Mouse (Mus musculus): ENCODE results near the gene Eogt. TPM values are rescaled to one million over a fixed set of nuclear protein-coding genes. Genes with fewer than 3 reads are reported as not detected.

Eogt gene
- polyA plus RNA-seq, 1 experiment from 2014 or later: 11.8 TPM

DNA sequence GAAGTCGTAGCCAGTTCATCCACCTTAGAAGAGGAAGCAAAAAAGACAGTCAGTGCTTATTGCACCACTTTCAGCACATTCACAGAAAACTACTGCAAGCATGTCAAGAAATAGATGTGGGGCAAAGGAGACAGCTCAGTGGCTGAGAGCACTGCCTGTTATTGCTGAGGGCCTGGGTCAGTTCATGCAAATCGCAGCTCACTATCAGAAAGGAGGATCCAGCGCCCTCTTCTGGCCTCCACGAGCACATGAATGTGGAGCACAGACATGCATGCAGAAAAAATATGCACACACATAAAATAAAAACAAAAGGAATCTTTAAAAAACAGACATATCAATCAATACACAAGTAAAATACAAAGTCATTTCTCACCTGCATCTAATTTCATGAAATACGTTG, 18.0 kb downstream of the Eogt start:
- no peaks in the 10 kb centered on the region for H3K79me2 ChIP-seq (ENCODE audit: inconsistent target)
- H3K36me3 ChIP-seq (ENCODE audit: inconsistent target): peaks cover 16% of the 10 kb centered on the region; the same call in 1 of the 2 replicates
- no peak overlapping the region for H3K4me3 ChIP-seq (ENCODE audit: inconsistent target)
- no peak overlapping the region for H3K27ac ChIP-seq
- 83% methylated on average over 5 of the region's 5 CpGs for WGBS (ENCODE audit: missing documents)

DNA sequence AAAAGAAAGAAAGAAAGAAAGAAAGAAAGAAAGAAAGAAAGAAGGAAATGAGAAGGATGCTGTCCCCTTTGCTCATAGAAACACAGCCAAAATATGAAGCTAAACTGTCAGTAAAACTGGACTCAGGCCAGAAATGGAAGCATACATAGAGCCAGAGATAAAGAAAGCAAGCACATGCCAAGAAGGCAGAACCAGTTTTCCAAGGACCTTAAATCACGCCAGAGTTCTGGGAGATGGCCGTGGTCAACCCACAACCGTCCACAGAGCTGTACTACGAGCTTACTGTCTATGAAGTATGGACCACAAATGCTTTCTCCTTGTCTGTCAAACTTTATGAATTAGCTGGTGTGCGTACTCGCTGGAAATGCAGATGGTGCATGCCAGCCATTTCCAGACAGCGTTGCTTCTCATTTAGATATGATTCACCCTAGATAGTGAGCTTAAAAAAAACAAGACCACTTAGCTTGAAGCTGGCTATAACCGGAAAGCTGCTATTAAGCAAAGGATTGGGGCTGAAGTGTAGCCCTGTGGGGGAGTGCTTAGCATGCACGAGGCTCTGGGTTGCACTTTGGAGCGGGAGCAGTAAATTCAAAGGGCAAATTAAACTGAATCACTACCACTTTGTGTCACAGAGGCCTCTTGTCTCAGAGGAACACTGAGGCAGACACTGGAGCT, 24.5 kb downstream of the Eogt start:
- 95% methylated on average over 10 of the region's 10 CpGs for WGBS (ENCODE audit: missing documents)
- Histone ChIP-seq H3K36me3 (ENCODE audit: inconsistent target) (peaks cover 21% of the 10 kb centered on the region), H3K4me3 (ENCODE audit: inconsistent target) (no peak overlapping the region), H3K79me2 (ENCODE audit: inconsistent target) (no peaks in the 10 kb centered on the region), H3K27ac (no peak overlapping the region)

DNA sequence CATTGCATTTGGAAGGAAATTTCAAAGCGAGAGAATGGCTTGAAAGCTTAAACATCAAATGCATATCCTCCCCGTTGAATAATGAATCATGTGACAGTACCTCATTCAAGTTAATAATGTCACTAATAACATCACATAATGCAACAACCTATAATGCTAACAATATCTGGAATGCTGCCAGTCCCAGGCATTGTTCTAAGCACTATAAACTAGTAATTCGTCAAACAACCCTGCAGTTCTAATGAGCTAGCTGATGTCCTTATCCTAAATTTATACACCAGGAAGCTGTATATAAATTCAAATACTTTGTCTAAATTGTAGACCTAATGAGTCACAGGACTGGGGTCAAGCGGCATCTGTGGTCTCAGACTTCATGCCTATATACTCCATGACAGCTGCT, 28.1 kb downstream of the Eogt start:
- peaks cover 50% of the 10 kb centered on the region for H3K36me3 ChIP-seq (ENCODE audit: inconsistent target)
- WGBS (ENCODE audit: missing documents): 92% methylated on average over 4 of the region's 4 CpGs
- no peaks in the 10 kb centered on the region for H3K79me2 ChIP-seq (ENCODE audit: inconsistent target)

DNA sequence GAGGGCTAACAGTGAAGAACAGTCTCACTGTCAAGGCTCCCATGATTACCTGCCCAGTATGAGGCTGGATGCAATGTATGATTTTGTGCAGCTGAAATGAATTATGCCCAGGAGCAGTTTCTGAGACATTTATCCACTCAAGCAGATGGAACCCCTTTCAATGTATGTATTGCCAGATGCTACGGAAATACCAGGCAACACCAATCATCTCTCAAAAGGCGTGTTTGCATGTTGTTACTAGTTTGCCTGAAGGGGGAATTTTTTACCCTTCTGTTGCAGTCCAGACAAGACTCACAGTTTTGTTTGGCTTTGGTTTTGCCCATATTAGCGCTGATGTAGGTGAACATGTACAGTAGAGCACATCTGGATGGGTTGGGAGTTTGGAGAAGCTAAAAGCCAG, 30.7 kb downstream of the Eogt start:
- Histone ChIP-seq H3K4me3 (ENCODE audit: inconsistent target) (no peak overlapping the region), H3K27ac (no peak overlapping the region), H3K79me2 (ENCODE audit: inconsistent target) (no peaks in the 10 kb centered on the region), H3K36me3 (ENCODE audit: inconsistent target) (peaks cover 49% of the 10 kb centered on the region; the same call in 1 of the 2 replicates)
- WGBS (ENCODE audit: missing documents): 94% methylated on average over 3 of the region's 3 CpGs

More for the DNA sequence above, 28.1 kb downstream of the Eogt start:
- Histone ChIP-seq H3K27ac (no peak overlapping the region), H3K4me3 (ENCODE audit: inconsistent target) (no peak overlapping the region)

DNA sequence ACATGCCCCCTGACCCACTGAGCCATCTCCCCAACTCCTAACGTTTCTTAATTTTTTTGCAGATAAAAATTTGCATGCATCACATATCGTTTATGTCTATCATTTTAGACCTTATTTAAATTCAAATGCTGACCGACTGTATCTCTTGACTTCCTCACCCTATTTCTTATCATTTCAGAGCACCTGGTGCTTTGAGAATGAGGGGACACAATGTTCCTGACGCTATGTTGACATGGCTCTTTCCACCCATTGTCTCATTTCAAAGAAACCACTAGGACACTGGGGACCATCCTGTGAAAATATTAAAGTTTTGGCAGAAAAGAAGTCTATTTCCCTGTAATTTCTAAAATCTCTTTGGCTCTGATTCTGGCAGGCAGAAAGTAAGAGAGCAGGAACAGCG, 32.1 kb downstream of the Eogt start:
- H3K36me3 ChIP-seq (ENCODE audit: inconsistent target): peaks cover 58% of the 10 kb centered on the region; the same call in 1 of the 2 replicates
- H3K79me2 ChIP-seq (ENCODE audit: inconsistent target): no peaks in the 10 kb centered on the region
- WGBS (ENCODE audit: missing documents): 87% methylated on average over 4 of the region's 5 CpGs
- no peak overlapping the region for H3K4me3 ChIP-seq (ENCODE audit: inconsistent target)
- no peak overlapping the region for H3K27ac ChIP-seq

DNA sequence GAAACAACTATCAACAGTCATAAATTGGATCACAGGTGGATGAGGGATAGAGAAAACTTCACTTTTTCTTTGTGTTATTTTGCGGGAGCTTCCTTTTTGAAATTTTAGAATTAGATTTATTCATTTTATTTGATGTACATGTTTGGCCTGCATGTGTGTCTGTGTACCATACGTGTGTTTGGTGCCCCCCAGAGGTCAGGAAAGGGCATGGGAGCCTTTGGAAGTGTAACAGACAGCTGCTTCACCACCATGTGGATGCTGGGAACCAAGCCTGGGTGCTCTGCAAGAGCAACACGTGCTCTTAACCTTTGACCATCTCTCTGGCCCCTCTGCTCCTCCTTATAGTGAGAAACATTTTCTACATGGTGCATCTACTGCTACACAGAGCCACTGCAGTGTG, 34.2 kb downstream of the Eogt start:
- no peak overlapping the region for H3K4me3 ChIP-seq (ENCODE audit: inconsistent target)
- H3K36me3 ChIP-seq (ENCODE audit: inconsistent target): peaks cover 51% of the 10 kb centered on the region; the same call in 1 of the 2 replicates
- WGBS (ENCODE audit: missing documents): 97% methylated on average over 3 of the region's 3 CpGs
- H3K27ac ChIP-seq: no peak overlapping the region
- H3K79me2 ChIP-seq (ENCODE audit: inconsistent target): no peaks in the 10 kb centered on the region

DNA sequence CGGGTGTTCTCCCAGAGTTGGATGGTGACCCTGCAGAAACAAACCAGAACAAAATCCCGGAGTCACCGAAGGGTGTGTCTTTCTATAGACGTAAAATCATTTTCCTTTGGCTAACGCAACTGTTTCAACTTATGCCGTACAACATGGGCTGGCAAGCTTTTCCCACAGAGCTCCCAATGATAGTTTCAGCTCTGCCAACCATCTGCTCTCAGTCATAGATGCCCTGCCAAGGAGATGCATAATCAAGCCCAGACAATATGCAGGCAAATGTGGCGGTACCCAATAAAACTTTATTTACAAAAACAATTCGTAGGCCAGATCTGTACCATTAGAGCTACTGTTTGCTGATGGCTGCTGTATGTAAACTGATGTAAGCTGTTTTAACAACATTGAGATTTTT, 36.8 kb downstream of the Eogt start:
- WGBS (ENCODE audit: missing documents): 97% methylated on average over 8 of the region's 8 CpGs

DNA sequence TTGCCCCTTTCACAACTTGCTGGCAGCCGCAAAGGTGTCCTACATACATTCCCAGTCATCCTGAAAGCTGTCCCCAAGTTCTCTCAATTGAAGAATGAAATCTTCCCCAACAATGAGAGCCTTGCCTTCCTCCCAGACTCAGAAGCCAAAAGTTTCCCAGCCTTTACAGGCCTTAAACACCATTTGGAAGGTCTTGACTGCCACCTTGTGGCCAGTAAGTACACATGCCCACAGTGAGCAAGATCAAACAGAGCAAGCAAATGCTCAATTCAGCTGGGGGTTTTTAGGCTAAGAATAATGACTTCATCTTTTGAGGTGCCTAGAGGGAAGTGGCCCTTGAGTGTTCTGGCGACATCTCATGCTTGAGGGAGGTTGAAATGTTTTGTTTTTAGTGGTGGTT, 42.2 kb downstream of the Eogt start:
- no peaks in the 10 kb centered on the region for H3K36me3 ChIP-seq (ENCODE audit: inconsistent target)
- H3K79me2 ChIP-seq (ENCODE audit: inconsistent target): no peaks in the 10 kb centered on the region
- H3K4me3 ChIP-seq (ENCODE audit: inconsistent target): no peak overlapping the region
- no peak overlapping the region for H3K27ac ChIP-seq
- WGBS (ENCODE audit: missing documents): 29% methylated on average over 2 of the region's 2 CpGs

More for the DNA sequence above, 36.8 kb downstream of the Eogt start:
- Histone ChIP-seq H3K4me3 (ENCODE audit: inconsistent target) (no peak overlapping the region), H3K36me3 (ENCODE audit: inconsistent target) (peaks cover 30% of the 10 kb centered on the region; the same call in 1 of the 2 replicates), H3K27ac (no peak overlapping the region), H3K79me2 (ENCODE audit: inconsistent target) (no peaks in the 10 kb centered on the region)

DNA sequence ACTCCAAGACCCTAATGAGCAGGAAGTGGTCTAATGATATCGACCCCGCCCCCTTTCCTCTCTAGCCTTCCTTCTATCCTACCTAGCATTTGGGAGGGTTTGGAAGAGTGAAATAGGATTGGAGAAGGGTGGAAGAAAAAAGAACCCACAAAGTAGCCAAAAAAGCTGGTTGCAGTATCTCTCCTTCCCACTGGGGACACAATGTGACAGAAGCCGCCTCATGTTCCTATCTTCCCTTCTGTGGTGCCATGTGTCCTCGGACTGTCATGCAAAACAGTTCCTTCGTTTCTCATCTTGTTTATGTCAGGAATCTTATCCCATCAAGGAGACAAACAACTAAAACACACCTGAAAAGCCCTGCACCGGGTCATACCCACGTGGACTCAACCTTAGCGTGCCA, 42.9 kb downstream of the Eogt start:
- Histone ChIP-seq H3K36me3 (ENCODE audit: inconsistent target) (no peaks in the 10 kb centered on the region), H3K27ac (no peak overlapping the region), H3K4me3 (ENCODE audit: inconsistent target) (no peak overlapping the region), H3K79me2 (ENCODE audit: inconsistent target) (no peaks in the 10 kb centered on the region)
- 84% methylated on average over 8 of the region's 8 CpGs for WGBS (ENCODE audit: missing documents)

DNA sequence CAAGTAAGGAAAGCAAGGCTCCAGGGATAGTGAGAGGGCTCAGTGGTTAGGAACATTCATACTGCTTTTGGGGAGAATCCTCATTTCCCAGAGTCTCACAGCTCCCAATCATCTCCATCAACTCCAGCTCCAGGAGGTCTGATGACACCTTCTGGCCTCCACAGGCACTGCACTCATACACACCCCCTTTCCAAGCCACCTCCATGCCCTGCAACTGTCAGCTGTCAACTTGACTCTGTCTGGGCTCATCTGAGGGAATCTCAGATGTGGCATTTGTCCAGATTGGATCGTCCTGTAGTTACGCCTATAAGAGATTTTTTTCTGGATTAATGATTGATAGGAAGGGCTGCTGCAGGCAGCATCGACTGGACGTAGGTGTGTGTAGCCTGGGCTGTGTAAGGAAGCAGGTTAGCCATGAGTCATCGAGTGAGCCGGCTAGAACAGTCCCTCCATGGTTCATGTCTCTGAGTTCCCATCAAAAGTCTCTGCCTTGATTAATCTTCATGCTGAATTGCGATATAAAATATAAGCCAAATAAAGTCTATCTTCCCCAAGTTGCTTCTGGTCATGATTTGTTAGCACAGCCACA, 44.6 kb downstream of the Eogt start:
- 75% methylated on average over 7 of the region's 7 CpGs for WGBS (ENCODE audit: missing documents)
- Histone ChIP-seq H3K36me3 (ENCODE audit: inconsistent target) (no peaks in the 10 kb centered on the region), H3K4me3 (ENCODE audit: inconsistent target) (no peak overlapping the region), H3K79me2 (ENCODE audit: inconsistent target) (no peaks in the 10 kb centered on the region), H3K27ac (no peak overlapping the region)

DNA sequence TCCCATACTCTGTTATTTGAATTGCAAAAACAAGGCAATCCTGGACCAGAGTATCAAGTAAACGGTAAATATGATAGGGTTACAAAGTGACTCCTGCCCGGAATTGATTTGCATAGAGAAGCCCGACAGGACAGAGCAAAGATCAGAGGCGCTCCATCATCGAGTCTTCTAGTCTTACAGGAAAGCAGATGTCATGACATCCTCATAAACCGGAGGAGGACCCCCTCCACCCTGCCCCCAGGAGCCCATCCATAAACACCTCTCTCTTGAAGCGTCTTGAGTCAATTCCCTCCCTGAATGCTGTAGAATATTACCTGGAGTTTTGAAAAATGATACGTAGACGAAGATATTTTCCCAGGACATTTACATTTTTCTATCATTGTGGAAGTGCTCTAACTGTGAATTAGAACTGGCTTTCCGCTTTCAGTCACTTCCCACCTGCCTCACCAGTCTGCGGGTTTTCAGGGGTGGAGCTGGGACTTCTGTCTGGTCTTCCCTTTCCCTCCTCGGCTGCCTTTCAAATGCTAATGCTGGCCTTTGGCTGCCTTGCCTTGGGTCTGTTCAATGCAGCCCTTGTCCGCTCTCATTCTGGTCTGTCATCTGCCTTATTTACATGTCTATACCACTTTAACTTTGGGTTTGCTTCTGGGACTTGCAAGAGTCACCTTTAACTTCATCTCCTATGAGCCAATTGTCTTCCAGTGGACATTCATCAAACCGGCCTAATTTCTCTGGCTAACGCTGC, 46.9 kb downstream of the Eogt start:
- Histone ChIP-seq H3K79me2 (ENCODE audit: inconsistent target) (no peaks in the 10 kb centered on the region), H3K27ac (no peak overlapping the region), H3K36me3 (ENCODE audit: inconsistent target) (no peaks in the 10 kb centered on the region), H3K4me3 (ENCODE audit: inconsistent target) (no peak overlapping the region)
- WGBS (ENCODE audit: missing documents): 12% methylated on average over 15 of the region's 15 CpGs

DNA sequence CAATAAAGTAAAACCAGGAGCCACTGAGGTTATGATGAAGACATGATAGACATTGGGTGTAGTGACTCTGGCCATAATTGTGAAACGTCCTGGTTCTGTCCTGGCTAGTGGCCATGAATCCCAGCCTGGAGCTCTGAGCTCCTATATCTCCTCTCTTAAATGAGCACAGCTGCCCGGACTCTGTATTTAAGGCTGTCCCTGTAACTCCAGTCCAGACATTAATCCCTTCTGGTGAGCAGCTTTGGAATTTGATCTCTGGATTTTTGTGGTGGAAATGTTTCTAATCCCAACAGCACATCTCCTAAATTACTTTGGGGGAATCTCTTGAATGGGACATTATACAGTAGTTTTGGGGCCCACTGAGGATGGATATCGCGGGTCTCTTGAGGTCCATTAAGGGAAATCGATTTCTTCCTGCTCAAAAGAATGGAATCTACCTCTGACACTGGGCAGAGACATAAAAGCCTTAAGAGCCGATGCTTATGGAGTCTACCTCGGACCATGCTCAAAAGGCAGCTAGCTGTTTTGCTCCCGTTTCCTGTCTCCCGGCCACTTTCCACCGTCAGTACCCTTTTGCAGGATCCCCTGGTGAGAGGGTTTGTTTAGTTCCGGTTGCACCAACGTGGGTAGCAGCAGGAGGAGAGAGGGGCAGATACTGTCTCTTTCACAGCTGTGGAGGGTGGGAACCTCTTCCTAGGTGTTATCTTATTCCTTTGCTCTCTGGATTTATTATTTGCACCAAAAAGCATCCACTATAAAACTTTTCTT, 47.6 kb downstream of the Eogt start:
- no peak overlapping the region for H3K4me3 ChIP-seq (ENCODE audit: inconsistent target)
- no peaks in the 10 kb centered on the region for H3K79me2 ChIP-seq (ENCODE audit: inconsistent target)
- 21% methylated on average over 12 of the region's 12 CpGs for WGBS (ENCODE audit: missing documents)
- H3K36me3 ChIP-seq (ENCODE audit: inconsistent target): no peaks in the 10 kb centered on the region
- no peak overlapping the region for H3K27ac ChIP-seq

DNA sequence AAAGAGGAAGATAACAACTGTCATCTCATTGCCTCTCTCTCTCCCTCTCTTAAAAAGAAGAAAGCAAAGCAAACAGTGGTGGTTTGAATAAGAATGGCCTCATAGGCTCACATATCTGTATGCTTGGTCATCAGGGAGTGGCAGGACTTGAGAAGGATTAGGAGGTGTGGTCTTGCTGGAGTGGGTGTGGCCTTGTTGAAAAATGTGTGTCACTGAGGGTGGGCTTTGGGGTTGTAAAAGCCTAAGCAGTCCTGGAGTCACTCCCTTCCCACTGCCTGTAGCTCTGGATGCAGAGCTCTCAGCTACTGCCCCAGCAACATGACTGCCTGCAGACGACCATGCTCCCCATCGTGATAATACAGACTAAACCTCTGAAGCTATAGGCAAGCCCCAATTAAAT, 66.6 kb downstream of the Eogt start:
- Histone ChIP-seq H3K36me3 (ENCODE audit: inconsistent target) (no peaks in the 10 kb centered on the region), H3K4me3 (ENCODE audit: inconsistent target) (no peak overlapping the region), H3K27ac (no peak overlapping the region), H3K79me2 (ENCODE audit: inconsistent target) (no peaks in the 10 kb centered on the region)
- 81% methylated on average over 2 of the region's 2 CpGs for WGBS (ENCODE audit: missing documents)

DNA sequence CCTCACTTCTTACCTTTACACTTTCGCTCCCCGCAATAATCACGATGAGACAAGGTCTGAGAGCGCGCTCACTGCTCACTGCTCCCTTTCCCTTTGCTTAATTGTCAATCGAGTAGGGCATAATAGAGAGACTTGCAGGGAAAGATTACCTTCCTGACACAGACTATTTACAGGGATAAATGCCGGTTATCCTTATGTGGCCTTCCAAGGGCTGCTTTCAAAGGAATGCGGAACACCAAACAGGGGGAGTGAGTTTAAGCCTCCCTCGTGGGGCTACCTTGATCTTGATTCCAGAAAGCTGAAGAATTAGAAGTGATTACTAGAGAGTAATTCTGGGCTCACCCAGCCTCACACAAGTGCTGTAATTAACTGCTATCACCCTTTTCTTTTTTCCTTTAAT, 69.0 kb downstream of the Eogt start:
- no peaks in the 10 kb centered on the region for H3K36me3 ChIP-seq (ENCODE audit: inconsistent target)
- WGBS (ENCODE audit: missing documents): 62% methylated on average over 9 of the region's 9 CpGs
- no peaks in the 10 kb centered on the region for H3K79me2 ChIP-seq (ENCODE audit: inconsistent target)
- no peak overlapping the region for H3K4me3 ChIP-seq (ENCODE audit: inconsistent target)
- H3K27ac ChIP-seq: no peak overlapping the region

All from macrophage (primary cell).